Mouse (Mus musculus) bone marrow, adult 2 months (tissue): ENCODE results near the gene Tmc7.

Experiments
- CTCF ChIP-seq: fragments of 200-500 bp; IDR thresholded peaks from 2 replicates; pipeline ENCODE4 v1.5.1; 2011; ENCODE audit warnings: low read length, control low read depth; ENCODE audit not compliant: control insufficient read depth, insufficient read depth
- POLR2A ChIP-seq: fragments of 200-500 bp; IDR thresholded peaks from 2 replicates; pipeline ENCODE4 v1.6.1; 2011; ENCODE audit warnings: low read depth, mild to moderate bottlenecking, control low read depth, low read length, borderline replicate concordance; ENCODE audit not compliant: control insufficient read depth

GRCm38 (mm10) chr7:118597201-118597600 is 12.7 kb upstream of the Tmc7 start, which contains the start of gene Tmc5:
- TF ChIP-seq CTCF (no peak), POLR2A (no peak)
